Mouse (Mus musculus) cerebellum, postnatal 36 days (tissue): ENCODE measurements around the gene Exoc3l2.

Experiments used
- DNase-seq, 2 experiments: peaks; one replicate each; pipeline ENCODE4 v3.0.0; 2021 to 2022; ENCODE audit warnings: mixed read lengths in 2 of 2

Exoc3l2 gene

DNA sequence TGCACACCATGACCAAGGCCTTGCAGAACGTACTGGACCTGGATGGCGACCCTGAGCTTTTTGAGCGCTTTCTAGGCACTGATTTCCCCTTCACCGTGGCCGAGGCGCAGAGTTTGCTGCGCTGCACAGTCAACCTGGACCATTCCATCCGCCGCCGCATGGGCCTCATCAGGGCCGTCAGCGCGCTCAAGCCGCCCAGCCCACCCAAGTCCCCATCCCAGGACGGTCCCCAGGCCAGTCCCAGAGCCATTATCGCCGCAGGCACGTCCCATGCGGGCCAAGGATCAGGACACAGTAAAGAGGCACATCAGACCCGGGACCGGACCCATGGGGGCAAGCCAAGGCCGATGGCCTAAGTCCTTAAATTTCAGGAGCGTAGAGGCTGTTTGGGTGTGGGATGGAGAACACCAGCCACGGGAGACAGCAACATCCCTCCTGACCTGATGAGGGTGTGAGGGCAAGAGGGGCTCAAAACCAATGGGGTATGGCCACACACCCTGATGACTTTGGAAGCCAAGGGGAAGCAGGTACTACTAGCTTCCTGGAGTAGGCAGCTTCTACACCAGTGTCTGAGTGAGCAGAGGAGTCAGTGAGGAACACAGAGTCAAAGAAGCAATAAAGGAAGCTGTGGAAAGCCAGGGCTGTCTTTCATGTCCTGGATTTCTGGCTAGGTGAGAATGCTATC lies 61.4 kb downstream of the Exoc3l2 start:
- no peak for DNase-seq

- no peak for DNase-seq
These were observed 62.0 kb downstream of the Exoc3l2 start for GRCm38 (mm10) chr7:19525105-19525481.

- no peak for DNase-seq
These were observed 67.9 kb downstream of the Exoc3l2 start for GRCm38 (mm10) chr7:19531077-19531476.

GRCm38 (mm10) chr7:19532240-19532639 lies 69.1 kb downstream of the Exoc3l2 start:
- no peak for DNase-seq

- no peak for DNase-seq
These were observed 71.5 kb downstream of the Exoc3l2 start for GRCm38 (mm10) chr7:19534676-19535075.

DNA sequence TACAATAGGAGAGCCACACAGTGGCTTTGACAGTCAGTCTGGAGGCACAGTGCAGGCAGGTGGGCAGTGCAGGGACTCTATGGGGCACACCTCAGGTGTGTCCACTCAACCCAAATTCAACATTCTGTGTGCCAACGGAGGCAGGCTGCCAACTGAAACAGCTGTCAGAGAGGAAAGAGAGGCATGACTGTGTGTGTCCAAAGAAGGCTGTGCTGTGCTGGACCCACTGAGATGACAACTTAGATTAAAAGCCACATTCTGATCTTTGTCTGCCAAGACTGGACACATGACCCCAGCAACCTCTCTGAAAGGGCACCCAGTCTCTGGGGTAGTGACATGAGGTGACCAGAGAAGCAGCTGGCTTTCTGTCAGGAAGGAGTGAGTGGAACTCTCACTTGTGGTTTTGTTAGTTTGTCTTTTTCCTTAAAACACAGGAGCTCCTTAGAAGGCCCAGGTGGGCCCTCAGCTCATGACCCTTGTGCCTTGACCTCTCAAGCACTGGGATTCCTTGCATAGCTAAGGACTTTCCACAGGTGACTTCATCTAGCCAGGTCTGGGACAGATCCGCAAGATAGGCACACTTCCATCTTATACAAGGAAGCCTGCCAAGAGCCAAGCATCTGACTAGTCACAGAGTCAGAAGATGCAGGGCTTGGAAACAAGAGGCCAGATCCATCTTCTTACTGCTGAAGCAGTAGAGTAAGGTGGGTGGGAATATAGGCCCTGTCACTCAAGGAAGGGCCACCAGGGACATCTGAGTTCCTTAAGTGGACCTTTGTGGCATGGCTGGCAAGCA lies 77.8 kb downstream of the Exoc3l2 start:
- peak; percentile 38 to 39 for DNase-seq

- DNase-seq, result no peak
These were observed 78.6 kb downstream of the Exoc3l2 start for GRCm38 (mm10) chr7:19541681-19542154.

- peak; percentile 62 to 66 for DNase-seq
These were observed 79.1 kb downstream of the Exoc3l2 start for GRCm38 (mm10) chr7:19542155-19542691.

DNA sequence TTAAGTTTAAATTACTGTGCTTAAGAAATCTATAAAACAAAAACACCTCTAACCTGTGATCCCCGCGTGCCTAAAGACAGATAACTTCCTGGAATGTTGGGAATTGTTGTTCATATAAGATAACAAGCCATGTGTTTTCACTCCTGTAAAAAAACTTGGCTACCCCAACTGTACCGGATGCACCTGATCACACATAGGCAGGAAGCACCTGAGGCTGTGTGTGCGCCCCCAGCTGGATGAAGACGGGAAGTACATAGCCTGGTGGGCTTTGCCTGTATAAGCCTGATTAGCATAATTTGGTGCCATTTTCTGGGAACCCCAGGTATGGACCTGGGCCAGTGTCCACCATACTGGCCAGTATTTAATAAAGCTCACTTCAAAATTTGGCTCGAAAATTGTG lies 80.5 kb downstream of the Exoc3l2 start:
- DNase-seq, result no peak

DNA sequence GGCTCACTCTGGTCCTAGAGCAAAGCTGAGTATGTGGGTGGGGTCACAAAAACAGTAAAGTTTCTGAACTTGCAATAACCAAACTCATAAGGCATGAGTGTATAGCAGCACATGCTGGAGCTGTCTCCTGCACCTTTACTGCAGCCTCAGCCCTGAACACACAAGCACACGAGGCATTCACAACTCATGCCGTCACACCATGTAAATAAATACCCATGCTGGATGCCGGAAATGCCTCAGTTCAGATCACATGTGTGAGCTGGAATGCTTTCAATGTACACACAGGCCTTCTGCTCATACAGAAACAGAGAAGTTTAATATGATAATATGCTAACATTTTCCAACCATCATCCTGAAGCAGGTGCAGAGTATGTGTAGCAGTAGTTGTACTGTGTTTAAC lies 82.9 kb downstream of the Exoc3l2 start:
- no peak for DNase-seq
